Mouse (Mus musculus): ENCODE data around the gene Zfp60. TPM values are rescaled to one million over a fixed set of nuclear protein-coding genes. Genes with fewer than 3 reads are reported as not detected.
"Not testable (repeated sequence)": the region's sequence is repeated elsewhere in the genome, so short reads cannot be mapped to it uniquely, and the experiment has no call there.

Zfp60 gene
- total RNA-seq, 2 experiments from 2014 or later = 13.3 to 16.2 TPM

- no peak for DNase-seq (ENCODE audit: low spot score in 2 of 2)
Measured at GRCm38 (mm10) chr7:27789306-27789705, 58.1 kb downstream of the Zfp60 start.

- not testable (repeated sequence) for DNase-seq (ENCODE audit: low spot score in 2 of 2)
Measured at GRCm38 (mm10) chr7:27793865-27794264, 62.7 kb downstream of the Zfp60 start.

GRCm38 (mm10) chr7:27794566-27794965 is 63.4 kb downstream of the Zfp60 start:
- DNase-seq (ENCODE audit: low spot score in 2 of 2) = no peak

DNA sequence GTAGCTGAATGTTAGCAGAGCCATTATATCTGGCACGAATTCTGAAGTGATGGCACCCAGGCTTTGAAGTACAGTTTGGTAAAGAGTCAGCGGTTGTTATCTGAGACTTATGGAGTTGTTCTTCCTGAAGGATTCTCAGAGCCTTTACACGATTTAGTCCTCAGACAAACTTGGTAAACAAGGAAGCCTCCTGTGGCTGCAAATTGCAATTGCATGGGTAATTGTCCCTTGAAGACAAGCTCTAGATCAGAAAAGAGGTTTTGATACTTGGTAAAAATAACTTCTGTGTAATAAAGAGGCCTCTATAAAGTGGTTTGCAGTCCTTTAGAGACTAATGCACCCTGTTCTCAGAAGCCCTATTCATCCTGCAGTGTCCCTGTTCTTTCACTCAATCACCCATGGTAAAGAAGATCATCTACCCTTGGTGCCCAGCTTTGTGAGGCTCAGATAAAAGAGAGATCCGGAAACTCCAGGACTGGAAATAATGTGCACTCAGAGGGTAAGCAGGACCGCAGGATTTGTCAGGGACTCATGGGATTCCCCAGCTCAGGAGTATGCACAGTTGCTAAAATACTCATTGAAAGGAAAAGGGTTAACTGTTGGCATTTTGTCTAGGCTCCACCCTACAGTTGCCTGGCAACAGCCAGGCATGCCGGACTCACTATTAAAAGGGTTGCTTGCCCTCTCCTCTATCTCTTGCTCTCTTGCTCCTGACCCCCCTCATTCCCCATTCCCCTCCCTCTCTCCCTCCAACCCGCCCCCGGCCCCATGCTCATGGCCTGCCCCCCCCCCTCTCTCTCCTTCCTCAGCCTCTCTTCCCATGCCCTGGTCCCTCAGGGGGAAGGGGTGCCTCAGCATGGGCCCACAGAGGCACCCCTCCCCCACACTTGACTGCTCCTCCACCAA is 67.0 kb downstream of the Zfp60 start:
- no peak for DNase-seq (ENCODE audit: low spot score in 2 of 2)

DNA sequence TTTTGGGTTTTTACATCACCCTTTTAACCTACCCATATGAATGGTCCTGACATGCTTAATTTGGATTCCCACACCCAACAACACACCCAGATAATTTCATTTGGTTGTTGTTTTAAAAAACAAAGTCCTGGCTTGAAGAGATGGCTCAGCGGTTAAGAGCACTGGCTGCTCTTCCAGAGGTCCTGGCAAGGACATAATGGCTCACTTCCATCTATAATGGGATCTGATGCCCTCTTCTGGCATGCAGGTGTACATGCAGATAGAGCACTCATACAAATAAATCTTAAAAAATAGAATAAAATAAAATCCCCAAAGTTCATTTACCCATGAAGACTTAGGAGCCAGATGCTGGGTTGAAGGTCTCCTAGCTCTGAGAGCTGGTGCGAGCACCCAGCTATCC is 69.9 kb downstream of the Zfp60 start:
- no peak for DNase-seq (ENCODE audit: low spot score in 2 of 2)

- DNase-seq (ENCODE audit: low spot score in 2 of 2) = no peak
Measured at GRCm38 (mm10) chr7:27802986-27803385, 71.8 kb downstream of the Zfp60 start.

Other genes starting within 250 kb of the Zfp60 start
- 10 to 100 TPM; 17.3 to 23.7 TPM for gene Sertad1, start 244.5 kb upstream of the Zfp60 start, total RNA-seq (2021)
- gene Prx, start 232.1 kb upstream of the Zfp60 start, total RNA-seq (2021) = 1 to 10 TPM; 2.6 to 3.0 TPM
- under 1 TPM; 0.26 to 0.40 TPM for gene Hipk4, start 208.1 kb upstream of the Zfp60 start, total RNA-seq (2021)
- gene Pld3, start 178.2 kb upstream of the Zfp60 start, total RNA-seq (2021) = 100 to 1,000 TPM; 123 to 147 TPM
- 10 to 100 TPM; 13.5 to 18.9 TPM for gene 2310022A10Rik, start 178.2 kb upstream of the Zfp60 start, total RNA-seq (2021)
- 100 to 1,000 TPM; 209 to 250 TPM for gene Akt2, start 139.8 kb upstream of the Zfp60 start, total RNA-seq (2021)
- not detected for gene Ttc9b, start 77.5 kb upstream of the Zfp60 start, total RNA-seq (2021)
- 10 to 100 TPM; 30.3 to 33.4 TPM for gene Map3k10, start 56.8 kb upstream of the Zfp60 start, total RNA-seq (2021)
- 1 to 10 TPM; 1.2 to 2.0 TPM for gene Zfp607b, start 42.0 kb upstream of the Zfp60 start, total RNA-seq (2021)
- gene Zfp626, start 75.8 kb downstream of the Zfp60 start, total RNA-seq (2021) = 1 to 10 TPM; 7.9 to 9.0 TPM
- 1 to 10 TPM; 3.1 to 3.3 TPM for gene Zfp59, start 107.2 kb downstream of the Zfp60 start, total RNA-seq (2021)
- 1 to 10 TPM; 3.9 to 5.2 TPM for gene Zfp607a, start 126.1 kb downstream of the Zfp60 start, total RNA-seq (2021)
- 10 to 100 TPM; 11.4 to 12.2 TPM for gene Zfp974, start 198.1 kb downstream of the Zfp60 start, total RNA-seq (2021)
- gene Zfp780b, start 247.8 kb downstream of the Zfp60 start, total RNA-seq (2021) = 10 to 100 TPM; 10.7 to 11.2 TPM